Mouse (Mus musculus) intestine, embryonic 16.5 days (tissue): ENCODE results near the gene Hist1h4j. TPM values are rescaled to one million over a fixed set of nuclear protein-coding genes. Genes with fewer than 3 reads are reported as not detected.
A peak's percentile ranks its signal among the peaks of the same experiment; 100 is the strongest.
"Not testable (repeated sequence)": the region's sequence is repeated elsewhere in the genome, so short reads cannot be mapped to it uniquely, and the experiment has no call there.

ENCODE experiments used
- ATAC-seq: fragments of 200-750 bp; cut with Nextera tagmentation; 2 replicates; pipeline ENCODE4 v1.8.0; 2017; ENCODE audit warnings: moderate TSS enrichment, moderate library complexity
- H3K27ac ChIP-seq: fragments of 300-500 bp; sonication (generic); 2 replicates; pipeline ENCODE4 v1.5.1; 2014; ENCODE audit warnings: mild to moderate bottlenecking, low read length
- H3K27me3 ChIP-seq: fragments of 300-500 bp; sonication (generic); replicated peaks from 2 replicates; pipeline ENCODE4 v1.6.1; 2014; ENCODE audit warnings: low read length, control low read depth, mixed read lengths; ENCODE audit not compliant: control insufficient read depth, insufficient read depth
- H3K36me3 ChIP-seq: fragments of 300-500 bp; sonication (generic); 2 replicates; pipeline ENCODE4 v1.6.1; 2014; ENCODE audit warnings: low read length, control low read depth; ENCODE audit not compliant: control insufficient read depth, insufficient read depth
- H3K4me1 ChIP-seq: fragments of 300-500 bp; sonication (generic); 2 replicates; pipeline ENCODE4 v1.6.1; 2014; ENCODE audit warnings: low read length, control low read depth, mixed read lengths; ENCODE audit not compliant: control insufficient read depth, insufficient read depth
- H3K4me2 ChIP-seq: fragments of 300-500 bp; sonication (generic); 2 replicates; pipeline ENCODE4 v1.6.1; 2014; ENCODE audit warnings: low read depth, low read length, control low read depth
- H3K4me3 ChIP-seq: fragments of 300-500 bp; sonication (generic); 2 replicates; pipeline ENCODE4 v1.5.1; 2014; ENCODE audit warnings: mild to moderate bottlenecking, low read length
- H3K9ac ChIP-seq: fragments of 300-500 bp; sonication (generic); 2 replicates; pipeline ENCODE4 v1.6.1; 2014; ENCODE audit warnings: low read depth, low read length
- H3K9me3 ChIP-seq: fragments of 300-500 bp; sonication (generic); 2 replicates; pipeline ENCODE4 v1.6.1; 2016; ENCODE audit warnings: low read length, control low read depth; ENCODE audit not compliant: control insufficient read depth
- WGBS: fragments of 180-500 bp; shearing (Covaris S2); extraction: QIAGEN DNeasy Blood & Tissue Kit; methylation state at CpG from one replicate; pipeline ENCODE4 v1.1.7; 2014; 5-methylcytosine and 5-hydroxymethylcytosine counted together
- polyA plus RNA-seq: library from polyadenylated mRNA; unstranded; fragments of >200 nt; fragmentation: Nextera tagmentation; extraction: Ambion mirVana; gene quantifications from 2 replicates; pipeline ENCODE4 v1.2.1, GENCODE M21; 2015

The Hist1h4j gene
- polyA plus RNA-seq, 1 experiment from 2014 or later: 2.1 TPM

GRCm38 (mm10) chr13:21751417-21751816 is 16.6 kb downstream of the Hist1h4j start:
- Histone ChIP-seq H3K4me1 (peaks cover 9% of the 10 kb centered on the region; the same call in 1 of the 2 replicates), H3K4me2 (no peak overlapping the region), H3K4me3 (no peak overlapping the region), H3K27ac (no peak overlapping the region), H3K9ac (no peak overlapping the region), H3K27me3 (no peaks in the 10 kb centered on the region), H3K36me3 (no peaks in the 10 kb centered on the region), H3K9me3 (no peaks in the 10 kb centered on the region)
- ATAC-seq: no peak

GRCm38 (mm10) chr13:21751827-21752226 is 17.0 kb downstream of the Hist1h4j start:
- H3K27ac ChIP-seq: peak overlapping the region; percentile 12; the same call in 1 of the 2 replicates
- 71% methylated on average over 3 of the region's 3 CpGs for WGBS
- peaks cover 9% of the 10 kb centered on the region; the same call in 1 of the 2 replicates for H3K4me1 ChIP-seq
- no peaks in the 10 kb centered on the region for H3K36me3 ChIP-seq
- no peak overlapping the region for H3K4me3 ChIP-seq
- no peak overlapping the region for H3K9ac ChIP-seq
- no peak overlapping the region for H3K4me2 ChIP-seq
- no peak for ATAC-seq
- no peaks in the 10 kb centered on the region for H3K9me3 ChIP-seq
- H3K27me3 ChIP-seq: no peaks in the 10 kb centered on the region

- 0 out of 2 replicates have a peak overlapping the region, but pooled peaks have one; percentile 1 for H3K4me3 ChIP-seq
- H3K9ac ChIP-seq: 0 out of 2 replicates have a peak overlapping the region, but pooled peaks have one; percentile 29
- no peaks in the 10 kb centered on the region for H3K27me3 ChIP-seq
- peak overlapping the region; percentile 12; the same call in 1 of the 2 replicates for H3K27ac ChIP-seq
- ATAC-seq: no peak
- H3K9me3 ChIP-seq: no peaks in the 10 kb centered on the region
- peak overlapping the region; percentile 60 for H3K4me2 ChIP-seq
- 42% methylated on average over 3 of the region's 3 CpGs for WGBS
- peaks cover 8% of the 10 kb centered on the region; the same call in 1 of the 2 replicates for H3K4me1 ChIP-seq
- no peaks in the 10 kb centered on the region for H3K36me3 ChIP-seq
Measured at GRCm38 (mm10) chr13:21752356-21752755, 17.5 kb downstream of the Hist1h4j start.

- H3K4me1 ChIP-seq: peaks cover 5% of the 10 kb centered on the region; the same call in 1 of the 2 replicates
- 3% methylated on average over 10 of the region's 10 CpGs for WGBS
- no peaks in the 10 kb centered on the region for H3K36me3 ChIP-seq
- peak overlapping the region; percentile 60 for H3K4me2 ChIP-seq
- H3K27ac ChIP-seq: peak overlapping the region; percentile 93
- H3K4me3 ChIP-seq: peak overlapping the region; percentile 48
- peak overlapping the region; percentile 70 for H3K9ac ChIP-seq
- H3K27me3 ChIP-seq: no peaks in the 10 kb centered on the region
- H3K9me3 ChIP-seq: no peaks in the 10 kb centered on the region
- ATAC-seq: no peak
Measured at GRCm38 (mm10) chr13:21753051-21753523, 18.2 kb downstream of the Hist1h4j start.

GRCm38 (mm10) chr13:21753524-21754285 is 18.8 kb downstream of the Hist1h4j start, which contains the start of the genes Hist1h2ak and Hist1h2bn:
Gene Hist1h2ak (minus strand): TSS chr13:21753827.
Gene Hist1h2bn (plus strand): TSS chr13:21754123.
- Histone ChIP-seq H3K4me2 (peak within 1 kb of the TSS; percentile 65), H3K9ac (peak within 1 kb of the TSS; percentile 70), H3K27ac (peak within 1 kb of the TSS; percentile 93), H3K4me3 (peak within 1 kb of the TSS; percentile 49)
- not testable (repeated sequence) for H3K9me3 ChIP-seq, H3K27me3 ChIP-seq, H3K4me1 ChIP-seq, H3K36me3 ChIP-seq
- WGBS: under 1% methylated on average over 44 of the region's 50 CpGs
- ATAC-seq: peak; percentile 94

GRCm38 (mm10) chr13:21754294-21755001 is 19.6 kb downstream of the Hist1h4j start:
- Histone ChIP-seq H3K4me2 (peak overlapping the region; percentile 65), H3K27ac (peak overlapping the region; percentile 83), H3K9ac (peak overlapping the region; percentile 65), H3K4me3 (peak overlapping the region; percentile 49)
- not testable (repeated sequence) for H3K4me1 ChIP-seq, H3K27me3 ChIP-seq, H3K9me3 ChIP-seq, H3K36me3 ChIP-seq
- ATAC-seq: peak; percentile 17
- under 1% methylated on average over 19 of the region's 26 CpGs for WGBS

- H3K36me3 ChIP-seq: no peaks in the 10 kb centered on the region
- no peak for ATAC-seq
- H3K4me1 ChIP-seq: 0 out of 2 replicates have a peak, but pooled peaks cover 3% of the 10 kb centered on the region
- H3K27me3 ChIP-seq: no peaks in the 10 kb centered on the region
- no peaks in the 10 kb centered on the region for H3K9me3 ChIP-seq
- H3K27ac ChIP-seq: no peak overlapping the region
- H3K4me2 ChIP-seq: no peak overlapping the region
- WGBS: 69% methylated on average over 1 of the region's 1 CpGs
- H3K4me3 ChIP-seq: no peak overlapping the region
- H3K9ac ChIP-seq: no peak overlapping the region
Measured at GRCm38 (mm10) chr13:21755707-21756106, 20.8 kb downstream of the Hist1h4j start.

- ATAC-seq: peak; percentile 86
Measured at GRCm38 (mm10) chr13:21778814-21779766, 44.2 kb downstream of the Hist1h4j start.

More at GRCm38 (mm10) chr13:21778814-21779766, 44.2 kb downstream of the Hist1h4j start:
- H3K9ac ChIP-seq: peak overlapping the region; percentile 80
- H3K27ac ChIP-seq: peak overlapping the region; percentile 94
- H3K4me2 ChIP-seq: peak overlapping the region; percentile 84
- peaks cover 7% of the 10 kb centered on the region for H3K4me1 ChIP-seq
- no peaks in the 10 kb centered on the region for H3K36me3 ChIP-seq
- H3K9me3 ChIP-seq: no peaks in the 10 kb centered on the region
- H3K4me3 ChIP-seq: peak overlapping the region; percentile 57
- 3% methylated on average over 33 of the region's 33 CpGs for WGBS
- H3K27me3 ChIP-seq: no peaks in the 10 kb centered on the region
